Mouse (Mus musculus) forebrain, postnatal 0 days (tissue): ENCODE measurements around the gene Atp2c1. TPM values are rescaled to one million over a fixed set of nuclear protein-coding genes. Genes with fewer than 3 reads are reported as not detected.

ENCODE experiments used
- ATAC-seq: fragments of 200-750 bp; cut with Nextera tagmentation; 2 replicates; pipeline ENCODE4 v1.8.0; 2017; ENCODE audit warnings: mild to moderate bottlenecking, moderate library complexity
- DNase-seq: peaks from one replicate; pipeline ENCODE4 v3.0.0-alpha.2; 2015
- H3K27ac ChIP-seq: fragments of 300-500 bp; sonication (generic); 2 replicates; pipeline ENCODE4 v1.5.1; 2014; ENCODE audit warnings: low read depth, mild to moderate bottlenecking, antibody characterized with exemption, low read length, moderate library complexity, mixed read lengths
- H3K27me3 ChIP-seq: fragments of 300-500 bp; sonication (generic); 2 replicates; pipeline ENCODE4 v1.6.1; 2014; ENCODE audit warnings: mild to moderate bottlenecking, low read length, mixed read lengths; ENCODE audit not compliant: insufficient read depth
- H3K36me3 ChIP-seq: fragments of 300-500 bp; sonication (generic); 2 replicates; pipeline ENCODE4 v1.6.1; 2014; ENCODE audit warnings: mild to moderate bottlenecking, moderate library complexity; ENCODE audit not compliant: insufficient read depth
- H3K4me1 ChIP-seq: fragments of 300-500 bp; sonication (generic); 2 replicates; pipeline ENCODE4 v1.6.1; 2014; ENCODE audit warnings: antibody characterized with exemption; ENCODE audit not compliant: insufficient read depth
- H3K4me2 ChIP-seq: fragments of 300-500 bp; sonication (generic); 2 replicates; pipeline ENCODE4 v1.6.1; 2014; ENCODE audit warnings: low read depth, mild to moderate bottlenecking, moderate library complexity
- H3K4me3 ChIP-seq: fragments of 300-500 bp; sonication (generic); 2 replicates; pipeline ENCODE4 v1.5.1; 2014; ENCODE audit warnings: low read depth, low read length, mixed read lengths
- H3K9ac ChIP-seq: fragments of 300-500 bp; sonication (generic); 2 replicates; pipeline ENCODE4 v1.6.1; 2014; ENCODE audit warnings: mild to moderate bottlenecking
- H3K9me3 ChIP-seq: fragments of 300-500 bp; sonication (generic); 2 replicates; pipeline ENCODE4 v1.6.1; 2016; ENCODE audit warnings: low read length
- CTCF ChIP-seq: sonication (generic); IDR thresholded peaks from 2 replicates; pipeline ENCODE4 v1.5.1; 2016; ENCODE audit warnings: antibody characterized with exemption, control low read depth, low read depth
- WGBS: fragments of 180-500 bp; shearing (Covaris S2); extraction: QIAGEN DNeasy Blood & Tissue Kit; methylation state at CpG from one replicate; pipeline ENCODE4 v1.1.7; 2014; 5-methylcytosine and 5-hydroxymethylcytosine counted together
- polyA plus RNA-seq: library from polyadenylated mRNA; unstranded; fragments of >200 nt; fragmentation: Nextera tagmentation; extraction: Ambion mirVana; gene quantifications from 2 replicates; pipeline ENCODE4 v1.2.1, GENCODE M21; 2015
- total RNA-seq: library from RNA; depleted of rRNA; stranded (reverse); fragments of >200 nt; gene quantifications from 2 replicates; pipeline ENCODE4 v1.2.3, GENCODE M21; 2014; rRNA removed

Atp2c1 gene
- total RNA-seq: 207 and 248 TPM in 2 replicates
- polyA plus RNA-seq: 53.8 and 80.6 TPM in 2 replicates

- Histone ChIP-seq H3K4me2 (no peak within 1 kb of the TSS), H3K36me3 (no peaks in the 10 kb centered on the region), H3K9me3 (no peaks in the 10 kb centered on the region), H3K27ac (no peak within 1 kb of the TSS), H3K4me3 (no peak within 1 kb of the TSS), H3K4me1 (no peaks in the 10 kb centered on the region; the same call in 1 of the 2 replicates), H3K9ac (no peak within 1 kb of the TSS), H3K27me3 (no peaks in the 10 kb centered on the region)
- 89% methylated on average over 12 of the region's 12 CpGs for WGBS
- no peak for TF ChIP-seq CTCF
- DNase-seq (no peak), ATAC-seq (no peak)
These were observed at the start of gene Atp2c1 for GRCm38 (mm10) chr9:105527219-105527618. TSS of gene Atp2c1 (minus strand) at chr9:105527319.

- Histone ChIP-seq H3K36me3 (no peaks in the 10 kb centered on the region), H3K27ac (no peak overlapping the region), H3K27me3 (no peaks in the 10 kb centered on the region), H3K4me1 (peaks cover 10% of the 10 kb centered on the region), H3K4me3 (no peak overlapping the region), H3K9ac (no peak overlapping the region), H3K4me2 (no peak overlapping the region), H3K9me3 (no peaks in the 10 kb centered on the region)
- no peak for TF ChIP-seq CTCF
- ATAC-seq (peak; percentile 44), DNase-seq (peak; percentile 21)
- WGBS: 73% methylated on average over 5 of the region's 5 CpGs
These were observed 30.3 kb upstream of the Atp2c1 start for GRCm38 (mm10) chr9:105557452-105557851.

- Histone ChIP-seq H3K27me3 (no peaks in the 10 kb centered on the region), H3K36me3 (no peaks in the 10 kb centered on the region), H3K9me3 (no peaks in the 10 kb centered on the region), H3K9ac (no peak overlapping the region), H3K4me3 (no peak overlapping the region), H3K4me2 (no peak overlapping the region), H3K27ac (no peak overlapping the region), H3K4me1 (peaks cover 10% of the 10 kb centered on the region)
- 70% methylated on average over 8 of the region's 8 CpGs for WGBS
- ATAC-seq (no peak), DNase-seq (no peak)
- no peak for TF ChIP-seq CTCF
These were observed 29.1 kb upstream of the Atp2c1 start for GRCm38 (mm10) chr9:105556141-105556735.

- peaks cover 10% of the 10 kb centered on the region for H3K4me1 ChIP-seq
- 46% methylated on average over 7 of the region's 7 CpGs for WGBS
- DNase-seq: no peak
- H3K36me3 ChIP-seq: no peaks in the 10 kb centered on the region
- H3K9me3 ChIP-seq: no peaks in the 10 kb centered on the region
- no peaks in the 10 kb centered on the region for H3K27me3 ChIP-seq
- no peak overlapping the region for H3K9ac ChIP-seq
- TF ChIP-seq CTCF: no peak
- no peak overlapping the region for H3K4me3 ChIP-seq
- peak overlapping the region; percentile 28 for H3K4me2 ChIP-seq
- no peak for ATAC-seq
- H3K27ac ChIP-seq: peak overlapping the region; percentile 59; the same call in 1 of the 2 replicates
These were observed 27.3 kb upstream of the Atp2c1 start for GRCm38 (mm10) chr9:105554439-105554807.

GRCm38 (mm10) chr9:105553629-105554438, 26.7 kb upstream of the Atp2c1 start:
- 13% methylated on average over 24 of the region's 24 CpGs for WGBS
- no peak for TF ChIP-seq CTCF
- no peak overlapping the region for H3K9ac ChIP-seq
- H3K27me3 ChIP-seq: no peaks in the 10 kb centered on the region
- peaks cover 10% of the 10 kb centered on the region for H3K4me1 ChIP-seq
- H3K27ac ChIP-seq: peak overlapping the region; percentile 59
- H3K4me2 ChIP-seq: peak overlapping the region; percentile 28
- ATAC-seq (peak; percentile 64; the same call in 1 of the 2 replicates), DNase-seq (peak; percentile 52)
- peak overlapping the region; percentile 7; the same call in 1 of the 2 replicates for H3K4me3 ChIP-seq
- H3K36me3 ChIP-seq: no peaks in the 10 kb centered on the region
- no peaks in the 10 kb centered on the region for H3K9me3 ChIP-seq

GRCm38 (mm10) chr9:105551407-105551806, 24.3 kb upstream of the Atp2c1 start:
- no peaks in the 10 kb centered on the region for H3K9me3 ChIP-seq
- ATAC-seq: no peak
- H3K36me3 ChIP-seq: no peaks in the 10 kb centered on the region
- H3K4me3 ChIP-seq: no peak overlapping the region
- TF ChIP-seq CTCF: no peak
- H3K4me1 ChIP-seq: peaks cover 10% of the 10 kb centered on the region
- no peak overlapping the region for H3K4me2 ChIP-seq
- H3K27ac ChIP-seq: no peak overlapping the region
- H3K27me3 ChIP-seq: no peaks in the 10 kb centered on the region
- 73% methylated on average over 4 of the region's 4 CpGs for WGBS
- H3K9ac ChIP-seq: no peak overlapping the region
- DNase-seq: no peak

GRCm38 (mm10) chr9:105549096-105549495, 22.0 kb upstream of the Atp2c1 start:
- ATAC-seq (no peak), DNase-seq (no peak)
- 61% methylated on average over 6 of the region's 6 CpGs for WGBS
- Histone ChIP-seq H3K9ac (no peak overlapping the region), H3K27me3 (no peaks in the 10 kb centered on the region), H3K9me3 (no peaks in the 10 kb centered on the region), H3K4me1 (peaks cover 9% of the 10 kb centered on the region), H3K27ac (no peak overlapping the region), H3K36me3 (no peaks in the 10 kb centered on the region), H3K4me3 (no peak overlapping the region), H3K4me2 (no peak overlapping the region)
- TF ChIP-seq CTCF: no peak
